Mouse (Mus musculus) layer of hippocampus, postnatal 10 days (tissue): Measurements from ENCODE around the gene Kremen2. TPM values are rescaled to one million over a fixed set of nuclear protein-coding genes. Genes with fewer than 3 reads are reported as not detected.

ENCODE experiments used
- DNase-seq, 2 experiments: peaks; one replicate each; pipeline ENCODE4 v3.0.0; 2021; ENCODE audit warnings: low spot score in 2 of 2
- total RNA-seq, 2 experiments: library from RNA; stranded (reverse); gene quantifications; 2 replicates each; pipeline ENCODE4 v1.2.3; 2021

Gene Kremen2
- total RNA-seq, 2 experiments from 2014 or later = 0.20 to 0.27 TPM

GRCm38 (mm10) chr17:23737493-23738445 lies 7.9 kb downstream of the Kremen2 start:
- DNase-seq = peak in 1 of 2 experiments; percentile 43

GRCm38 (mm10) chr17:23734341-23734740 lies 11.3 kb downstream of the Kremen2 start:
- DNase-seq = peak in 1 of 2 experiments; percentile 51

GRCm38 (mm10) chr17:23730441-23730840 lies 15.2 kb downstream of the Kremen2 start:
- DNase-seq = no peak

GRCm38 (mm10) chr17:23726758-23727142 lies 18.9 kb downstream of the Kremen2 start:
- DNase-seq = peak; percentile 63 to 70

GRCm38 (mm10) chr17:23725999-23726757 lies 19.5 kb downstream of the Kremen2 start, which contains the start of gene Pkmyt1:
Gene Pkmyt1, plus strand, starts transcription at chr17:23726336.
- DNase-seq = peak; percentile 92 to 95

GRCm38 (mm10) chr17:23725477-23725876 lies 20.2 kb downstream of the Kremen2 start:
- DNase-seq = no peak

GRCm38 (mm10) chr17:23722376-23723125 lies 23.1 kb downstream of the Kremen2 start, which contains the start of gene 1520401A03Rik:
Gene 1520401A03Rik, minus strand, starts transcription at chr17:23722783.
- no peak for DNase-seq

GRCm38 (mm10) chr17:23721886-23722285 lies 23.7 kb downstream of the Kremen2 start:
- no peak for DNase-seq

- DNase-seq = no peak
Measured at GRCm38 (mm10) chr17:23719455-23719854, 26.2 kb downstream of the Kremen2 start.

GRCm38 (mm10) chr17:23717003-23717402 lies 28.6 kb downstream of the Kremen2 start:
- DNase-seq = no peak

GRCm38 (mm10) chr17:23706212-23706611 lies 39.4 kb downstream of the Kremen2 start:
- DNase-seq = peak; percentile 81 to 87

GRCm38 (mm10) chr17:23705525-23706104 lies 40.0 kb downstream of the Kremen2 start:
- no peak for DNase-seq

GRCm38 (mm10) chr17:23704741-23705140 lies 40.9 kb downstream of the Kremen2 start:
- DNase-seq = peak in 1 of 2 experiments; percentile 44

GRCm38 (mm10) chr17:23703301-23703700 lies 42.3 kb downstream of the Kremen2 start:
- no peak for DNase-seq

- DNase-seq = peak; percentile 83 to 91
Measured at GRCm38 (mm10) chr17:23700079-23700478, 45.6 kb downstream of the Kremen2 start.

- DNase-seq = no peak
Measured at GRCm38 (mm10) chr17:23699131-23700077, 46.2 kb downstream of the Kremen2 start.

- DNase-seq = no peak
Measured at GRCm38 (mm10) chr17:23695801-23696200, 49.8 kb downstream of the Kremen2 start.

GRCm38 (mm10) chr17:23694491-23694890 lies 51.1 kb downstream of the Kremen2 start:
- no peak for DNase-seq
